Mouse (Mus musculus) CH12.LX (cell line): ENCODE measurements at regions not wholly inside any gene's neighbourhood (a gene's known extent, or its start where the extent isn't known, plus 50 kb on each side); places are given as distances from the start of the nearest gene placed in this dataset.

Source experiments
- CTCF ChIP-seq, 2 experiments: IDR thresholded peaks in 1 of 2; conservative IDR thresholded peaks in 1 of 2; 2 replicates each; pipeline ENCODE4 v1.5.1; 2011 to 2012; ENCODE audit warnings: low read depth in 2 of 2, low read length in 2 of 2, improper control_type of control experiment in 1 of 2, inconsistent platforms in 1 of 2, mild to moderate bottlenecking in 1 of 2, moderate library complexity in 1 of 2
- ELF1 ChIP-seq: IDR thresholded peaks from 2 replicates; pipeline ENCODE4 v1.6.1; 2014; ENCODE audit warnings: low read depth, mild to moderate bottlenecking, inconsistent platforms, low read length, improper control_type of control experiment
- EP300 ChIP-seq: IDR thresholded peaks from 2 replicates; pipeline ENCODE4 v1.6.1; 2011; ENCODE audit warnings: low read length, improper control_type of control experiment
- ETS1 ChIP-seq: conservative IDR thresholded peaks from 2 replicates; pipeline ENCODE4 v1.6.1; 2012; ENCODE audit warnings: low read depth, mild to moderate bottlenecking, inconsistent platforms, low read length, improper control_type of control experiment, moderate library complexity
- HCFC1 ChIP-seq: IDR thresholded peaks from 2 replicates; pipeline ENCODE4 v1.6.1; 2012; ENCODE audit warnings: low read depth, mild to moderate bottlenecking, inconsistent platforms, low read length, improper control_type of control experiment
- KAT2A ChIP-seq: IDR thresholded peaks from 2 replicates; pipeline ENCODE4 v1.6.1; 2012; ENCODE audit warnings: low read length, improper control_type of control experiment, inconsistent platforms; ENCODE audit not compliant: insufficient replicate concordance
- MAX ChIP-seq: IDR thresholded peaks from 2 replicates; pipeline ENCODE4 v1.6.1; 2011; ENCODE audit warnings: low read length, improper control_type of control experiment
- POLR2A ChIP-seq: IDR thresholded peaks from 2 replicates; pipeline ENCODE4 v1.6.1; 2011; ENCODE audit warnings: low read depth, mild to moderate bottlenecking, improper control_type of control experiment, low read length
- RAD21 ChIP-seq: IDR thresholded peaks from 2 replicates; pipeline ENCODE4 v1.6.1; 2011; ENCODE audit warnings: low read depth, mild to moderate bottlenecking, low read length, improper control_type of control experiment, moderate library complexity
- SIN3A ChIP-seq: IDR thresholded peaks from 2 replicates; pipeline ENCODE4 v1.6.1; 2012; ENCODE audit warnings: low read length, improper control_type of control experiment, inconsistent platforms
- UBTF ChIP-seq: IDR thresholded peaks from 2 replicates; pipeline ENCODE4 v1.6.1; 2012; ENCODE audit warnings: low read depth, mild to moderate bottlenecking, inconsistent platforms, low read length, improper control_type of control experiment, moderate library complexity
- ZNF384 ChIP-seq: IDR thresholded peaks from 2 replicates; pipeline ENCODE4 v1.6.1; 2012; ENCODE audit warnings: low read depth, low read length, improper control_type of control experiment, inconsistent platforms

- TF ChIP-seq POLR2A (no peak), CTCF (conservative IDR thresholded peaks at IDR 0.05 in 1 of 2, IDR thresholded peaks at IDR 0.05 in 1 of 2; ENCODE audit: low read depth in 2 of 2, low read length in 2 of 2) (no peak), HCFC1 (no peak), EP300 (no peak), ZNF384 (no peak), ELF1 (no peak), UBTF (no peak), SIN3A (no peak), MAX (no peak), KAT2A (no peak), RAD21 (no peak), ETS1 (no peak)
Observed at GRCm38 (mm10) chr13:97573601-97574000, 186.8 kb downstream of the Gm10260 start.
